Comparison of ENCODE assay signal across 17 mouse cellular contexts in the genomic region with DNA sequence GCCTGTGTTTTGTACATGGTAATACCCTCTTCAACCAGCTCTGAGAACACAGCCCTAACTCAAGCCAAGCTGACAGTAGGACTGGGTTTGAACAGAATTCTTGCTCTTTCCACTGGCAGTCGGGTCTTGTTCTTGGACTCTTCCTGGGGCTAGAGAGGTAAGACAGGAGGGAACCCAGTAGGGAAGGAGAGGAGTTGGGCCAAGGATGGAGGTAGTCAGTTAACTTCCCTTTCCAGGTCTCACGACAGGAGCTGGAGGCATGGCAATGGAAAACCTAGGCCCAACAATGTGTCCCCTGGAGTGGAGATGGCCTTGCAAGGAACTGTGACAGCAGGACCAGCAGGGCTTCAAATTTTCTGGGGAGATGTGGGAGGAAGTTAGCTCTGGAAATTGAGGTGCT. TPM values are rescaled to one million over a fixed set of nuclear protein-coding genes. Genes with fewer than 3 reads are reported as not detected.
"Had no signal": no experiment of that assay in that cellular context is flagged by ENCODE, and none has a peak within 500 bp of the region (broad histone marks: within the 10 kb centered on the region; RNA-seq: fewer than 3 reads in every experiment).

No protein-coding gene starts in this region.

- H3K4me3 ChIP-seq: left cerebral cortex, adult 2 months; liver, embryonic 13.5 days; lung, embryonic 15.5 days; megakaryocyte, embryonic 14.5 days; midbrain, embryonic 13.5 days; stomach, embryonic 15.5 days had no signal

- H3K9ac ChIP-seq: liver, embryonic 13.5 days; liver, postnatal 0 days; lung, embryonic 15.5 days; midbrain, embryonic 13.5 days; stomach, embryonic 15.5 days had no signal

- H3K36me3 ChIP-seq: liver, embryonic 13.5 days; lung, embryonic 15.5 days; midbrain, embryonic 13.5 days; stomach, embryonic 15.5 days had no signal

- DNase-seq: kidney, postnatal 25 days; liver, embryonic 13.5 days; liver, postnatal 0 days; lung, postnatal 14 days; right cerebral cortex, postnatal 14 days; thymus, adult 2 months; thymus, postnatal 25 days had no signal

- H3K27ac ChIP-seq: left cerebral cortex, adult 2 months; liver, embryonic 13.5 days; lung, embryonic 15.5 days; macrophage; midbrain, embryonic 13.5 days; stomach, embryonic 15.5 days had no signal

- H3K4me2 ChIP-seq: liver, embryonic 13.5 days; lung, embryonic 15.5 days; midbrain, embryonic 13.5 days; stomach, embryonic 15.5 days had no signal

- H3K9me3 ChIP-seq: liver, embryonic 13.5 days; lung, embryonic 15.5 days; megakaryocyte, embryonic 14.5 days; midbrain, embryonic 13.5 days; stomach, embryonic 15.5 days had no signal

- ATAC-seq: liver, postnatal 0 days had no signal

RNA-seq across cellular contexts. Expression of a gene that starts 7.8 kb away (rescaled TPM):
- polyA plus RNA-seq: liver, postnatal 0 days; macrophage; neural tube, embryonic 14.5 days; spleen, adult 2 months; stomach, embryonic 15.5 days had no signal

RNA-seq across cellular contexts. Expression of a gene that starts 8.6 kb away (rescaled TPM):
- polyA plus RNA-seq: kidney, embryonic 16.5 days; liver, embryonic 13.5 days; lung, embryonic 15.5 days; macrophage; neural tube, embryonic 14.5 days; spleen, adult 2 months; stomach, embryonic 15.5 days; urinary bladder, adult 2 months had no signal
